Mouse (Mus musculus): ENCODE data around the gene Ralgapa2. TPM values are rescaled to one million over a fixed set of nuclear protein-coding genes. Genes with fewer than 3 reads are reported as not detected.

Gene Ralgapa2
- polyA plus RNA-seq, 1 experiment from 2014 or later: 6.5 TPM

GRCm38 (mm10) chr2:146376293-146376692 is 135.9 kb downstream of the Ralgapa2 start:
- H3K27ac ChIP-seq: no peak overlapping the region
- 70% methylated on average over 5 of the region's 5 CpGs for WGBS (ENCODE audit: insufficient replicate concordance)
- ATAC-seq: no peak

GRCm38 (mm10) chr2:146366098-146366497 is 146.0 kb downstream of the Ralgapa2 start:
- Histone ChIP-seq H3K9ac (no peak overlapping the region), H3K4me2 (no peak overlapping the region), H3K4me1 (no peaks in the 10 kb centered on the region), H3K27ac (no peak overlapping the region), H3K36me3 (peaks cover 3% of the 10 kb centered on the region), H3K27me3 (replicated peaks) (no peaks in the 10 kb centered on the region), H3K9me3 (replicated peaks) (no peaks in the 10 kb centered on the region), H3K4me3 (no peak overlapping the region)
- 81% methylated on average over 12 of the region's 12 CpGs for WGBS (ENCODE audit: insufficient replicate concordance)
- no peak for ATAC-seq

More at GRCm38 (mm10) chr2:146376293-146376692, 135.9 kb downstream of the Ralgapa2 start:
- Histone ChIP-seq H3K9ac (no peak overlapping the region), H3K9me3 (replicated peaks) (no peaks in the 10 kb centered on the region), H3K4me1 (no peaks in the 10 kb centered on the region), H3K4me2 (no peak overlapping the region), H3K36me3 (no peaks in the 10 kb centered on the region), H3K4me3 (no peak overlapping the region), H3K27me3 (replicated peaks) (no peaks in the 10 kb centered on the region)

GRCm38 (mm10) chr2:146365368-146365983 is 146.7 kb downstream of the Ralgapa2 start:
- Histone ChIP-seq H3K36me3 (peaks cover 3% of the 10 kb centered on the region), H3K4me3 (no peak overlapping the region), H3K9me3 (replicated peaks) (no peaks in the 10 kb centered on the region), H3K4me2 (no peak overlapping the region), H3K27me3 (replicated peaks) (no peaks in the 10 kb centered on the region), H3K9ac (no peak overlapping the region), H3K4me1 (no peaks in the 10 kb centered on the region), H3K27ac (no peak overlapping the region)
- ATAC-seq: no peak
- 67% methylated on average over 11 of the region's 11 CpGs for WGBS (ENCODE audit: insufficient replicate concordance)

GRCm38 (mm10) chr2:146363483-146363882 is 148.7 kb downstream of the Ralgapa2 start:
- Histone ChIP-seq H3K27ac (no peak overlapping the region), H3K9me3 (replicated peaks) (no peaks in the 10 kb centered on the region), H3K36me3 (peaks cover 3% of the 10 kb centered on the region), H3K4me1 (no peaks in the 10 kb centered on the region), H3K27me3 (replicated peaks) (no peaks in the 10 kb centered on the region), H3K4me3 (no peak overlapping the region), H3K9ac (no peak overlapping the region), H3K4me2 (no peak overlapping the region)
- ATAC-seq: no peak
- 79% methylated on average over 2 of the region's 2 CpGs for WGBS (ENCODE audit: insufficient replicate concordance)

- H3K27ac ChIP-seq: no peak overlapping the region
- no peak overlapping the region for H3K9ac ChIP-seq
- peaks cover under 1% of the 10 kb centered on the region for H3K36me3 ChIP-seq
- H3K9me3 ChIP-seq (replicated peaks): no peaks in the 10 kb centered on the region
- 72% methylated on average over 1 of the region's 1 CpGs for WGBS (ENCODE audit: insufficient replicate concordance)
- ATAC-seq: no peak
- no peaks in the 10 kb centered on the region for H3K4me1 ChIP-seq
- no peak overlapping the region for H3K4me3 ChIP-seq
- no peak overlapping the region for H3K4me2 ChIP-seq
- H3K27me3 ChIP-seq (replicated peaks): no peaks in the 10 kb centered on the region
Observed at GRCm38 (mm10) chr2:146362932-146363331, 149.2 kb downstream of the Ralgapa2 start.

GRCm38 (mm10) chr2:146361969-146362368 is 150.2 kb downstream of the Ralgapa2 start:
- no peak overlapping the region for H3K4me2 ChIP-seq
- H3K4me1 ChIP-seq: no peaks in the 10 kb centered on the region
- 69% methylated on average over 4 of the region's 4 CpGs for WGBS (ENCODE audit: insufficient replicate concordance)
- ATAC-seq: no peak
- H3K4me3 ChIP-seq: no peak overlapping the region
- no peak overlapping the region for H3K9ac ChIP-seq
- H3K36me3 ChIP-seq: no peaks in the 10 kb centered on the region; the same call in 1 of the 2 replicates
- H3K9me3 ChIP-seq (replicated peaks): no peaks in the 10 kb centered on the region
- H3K27ac ChIP-seq: no peak overlapping the region
- no peaks in the 10 kb centered on the region for H3K27me3 ChIP-seq (replicated peaks)

GRCm38 (mm10) chr2:146361076-146361475 is 151.1 kb downstream of the Ralgapa2 start:
- 77% methylated on average over 3 of the region's 3 CpGs for WGBS (ENCODE audit: insufficient replicate concordance)
- H3K4me2 ChIP-seq: no peak overlapping the region
- H3K9ac ChIP-seq: no peak overlapping the region
- no peaks in the 10 kb centered on the region for H3K9me3 ChIP-seq (replicated peaks)
- no peaks in the 10 kb centered on the region for H3K4me1 ChIP-seq
- ATAC-seq: no peak
- no peaks in the 10 kb centered on the region for H3K27me3 ChIP-seq (replicated peaks)
- H3K36me3 ChIP-seq: no peaks in the 10 kb centered on the region; the same call in 1 of the 2 replicates
- H3K27ac ChIP-seq: no peak overlapping the region
- no peak overlapping the region for H3K4me3 ChIP-seq

- Histone ChIP-seq H3K27ac (no peak overlapping the region), H3K4me3 (no peak overlapping the region), H3K36me3 (no peaks in the 10 kb centered on the region; the same call in 1 of the 2 replicates), H3K27me3 (replicated peaks) (no peaks in the 10 kb centered on the region), H3K9ac (no peak overlapping the region), H3K9me3 (replicated peaks) (no peaks in the 10 kb centered on the region), H3K4me1 (no peaks in the 10 kb centered on the region), H3K4me2 (no peak overlapping the region)
- ATAC-seq: no peak
- WGBS (ENCODE audit: insufficient replicate concordance): 73% methylated on average over 2 of the region's 2 CpGs
Observed at GRCm38 (mm10) chr2:146359676-146360075, 152.5 kb downstream of the Ralgapa2 start.

GRCm38 (mm10) chr2:146356524-146356923 is 155.6 kb downstream of the Ralgapa2 start:
- H3K36me3 ChIP-seq: peaks cover 6% of the 10 kb centered on the region
- WGBS (ENCODE audit: insufficient replicate concordance): 61% methylated on average over 6 of the region's 6 CpGs
- H3K27me3 ChIP-seq (replicated peaks): no peaks in the 10 kb centered on the region
- no peak overlapping the region for H3K4me3 ChIP-seq
- H3K27ac ChIP-seq: no peak overlapping the region
- H3K9me3 ChIP-seq (replicated peaks): no peaks in the 10 kb centered on the region
- H3K4me2 ChIP-seq: no peak overlapping the region
- ATAC-seq: no peak
- H3K9ac ChIP-seq: no peak overlapping the region
- H3K4me1 ChIP-seq: no peaks in the 10 kb centered on the region

GRCm38 (mm10) chr2:146350230-146350629 is 161.9 kb downstream of the Ralgapa2 start:
- no peak for ATAC-seq
- H3K4me3 ChIP-seq: no peak overlapping the region
- H3K27me3 ChIP-seq (replicated peaks): no peaks in the 10 kb centered on the region
- no peaks in the 10 kb centered on the region for H3K9me3 ChIP-seq (replicated peaks)
- H3K27ac ChIP-seq: no peak overlapping the region
- no peak overlapping the region for H3K9ac ChIP-seq
- H3K36me3 ChIP-seq: peaks cover 38% of the 10 kb centered on the region
- WGBS (ENCODE audit: insufficient replicate concordance): 85% methylated on average over 5 of the region's 5 CpGs
- no peaks in the 10 kb centered on the region for H3K4me1 ChIP-seq
- no peak overlapping the region for H3K4me2 ChIP-seq

GRCm38 (mm10) chr2:146347942-146348341 is 164.2 kb downstream of the Ralgapa2 start:
- no peak for ATAC-seq
- no peak overlapping the region for H3K4me2 ChIP-seq
- no peak overlapping the region for H3K27ac ChIP-seq
- peaks cover 40% of the 10 kb centered on the region for H3K36me3 ChIP-seq
- no peaks in the 10 kb centered on the region for H3K4me1 ChIP-seq
- WGBS (ENCODE audit: insufficient replicate concordance): 81% methylated on average over 2 of the region's 2 CpGs
- no peaks in the 10 kb centered on the region for H3K27me3 ChIP-seq (replicated peaks)
- H3K4me3 ChIP-seq: no peak overlapping the region
- no peak overlapping the region for H3K9ac ChIP-seq
- no peaks in the 10 kb centered on the region for H3K9me3 ChIP-seq (replicated peaks)

GRCm38 (mm10) chr2:146340090-146340489 is 172.1 kb downstream of the Ralgapa2 start:
- Histone ChIP-seq H3K27me3 (replicated peaks) (no peaks in the 10 kb centered on the region), H3K4me3 (no peak overlapping the region), H3K9ac (no peak overlapping the region), H3K4me1 (no peaks in the 10 kb centered on the region), H3K36me3 (peaks cover 21% of the 10 kb centered on the region), H3K4me2 (no peak overlapping the region), H3K9me3 (replicated peaks) (no peaks in the 10 kb centered on the region), H3K27ac (no peak overlapping the region)
- no peak for ATAC-seq
- WGBS (ENCODE audit: insufficient replicate concordance): 80% methylated on average over 4 of the region's 4 CpGs

GRCm38 (mm10) chr2:146337540-146337939 is 174.6 kb downstream of the Ralgapa2 start:
- H3K4me1 ChIP-seq: no peaks in the 10 kb centered on the region
- no peak overlapping the region for H3K4me2 ChIP-seq
- WGBS (ENCODE audit: insufficient replicate concordance): 56% methylated on average over 1 of the region's 1 CpGs
- ATAC-seq: no peak
- H3K27ac ChIP-seq: no peak overlapping the region
- no peak overlapping the region for H3K9ac ChIP-seq
- peaks cover 22% of the 10 kb centered on the region for H3K36me3 ChIP-seq
- H3K9me3 ChIP-seq (replicated peaks): no peaks in the 10 kb centered on the region
- no peak overlapping the region for H3K4me3 ChIP-seq
- no peaks in the 10 kb centered on the region for H3K27me3 ChIP-seq (replicated peaks)
